Mouse (Mus musculus): ENCODE data around the gene Pik3r1.

Pik3r1 gene

DNA sequence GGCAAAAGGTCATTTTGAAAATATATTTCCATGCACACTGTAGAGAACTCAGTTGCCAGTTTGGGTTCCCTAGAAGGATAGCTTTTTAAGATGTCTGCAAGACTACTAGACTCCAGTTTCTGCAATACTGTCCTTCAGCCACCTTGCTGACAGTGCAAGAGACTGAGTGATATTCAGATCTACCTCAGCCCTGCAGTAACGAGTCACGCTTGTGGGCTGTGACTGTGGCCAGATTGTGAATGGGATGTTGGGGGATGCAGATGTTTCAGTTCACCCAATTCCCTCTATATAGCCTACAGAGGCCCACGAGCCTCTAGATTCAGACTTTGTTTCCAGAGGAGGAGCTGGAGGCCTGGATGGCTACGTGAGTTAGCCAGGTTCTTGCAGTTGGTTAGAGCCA lies 90.0 kb downstream of the Pik3r1 start:
- no peak for DNase-seq

GRCm38 (mm10) chr13:101673876-101674275 lies 94.1 kb downstream of the Pik3r1 start:
- no peak for DNase-seq

GRCm38 (mm10) chr13:101668859-101669258 lies 99.2 kb downstream of the Pik3r1 start:
- DNase-seq: no peak

DNA sequence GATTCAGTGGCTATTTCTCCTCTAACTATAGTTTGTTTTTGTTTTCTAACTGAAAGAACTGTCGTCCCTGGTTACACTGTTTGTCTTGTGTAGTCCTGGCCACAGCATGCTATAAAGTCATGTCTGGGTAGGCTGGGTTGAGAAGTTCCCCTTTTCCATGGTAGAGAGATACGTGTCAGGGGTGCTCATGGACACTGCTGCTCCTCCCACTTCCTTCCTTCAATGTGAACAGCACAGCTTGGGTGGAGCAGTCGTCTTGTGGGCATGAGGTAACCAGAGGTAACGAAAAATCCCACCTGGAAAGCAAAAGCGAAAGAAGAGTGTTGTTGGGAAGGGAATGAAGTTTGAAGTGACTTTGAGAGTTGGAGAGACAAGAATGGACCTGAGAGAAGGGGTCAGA lies 104.0 kb downstream of the Pik3r1 start:
- DNase-seq: no peak

- DNase-seq: no peak
Observed at GRCm38 (mm10) chr13:101662900-101663299, 105.1 kb downstream of the Pik3r1 start.

DNA sequence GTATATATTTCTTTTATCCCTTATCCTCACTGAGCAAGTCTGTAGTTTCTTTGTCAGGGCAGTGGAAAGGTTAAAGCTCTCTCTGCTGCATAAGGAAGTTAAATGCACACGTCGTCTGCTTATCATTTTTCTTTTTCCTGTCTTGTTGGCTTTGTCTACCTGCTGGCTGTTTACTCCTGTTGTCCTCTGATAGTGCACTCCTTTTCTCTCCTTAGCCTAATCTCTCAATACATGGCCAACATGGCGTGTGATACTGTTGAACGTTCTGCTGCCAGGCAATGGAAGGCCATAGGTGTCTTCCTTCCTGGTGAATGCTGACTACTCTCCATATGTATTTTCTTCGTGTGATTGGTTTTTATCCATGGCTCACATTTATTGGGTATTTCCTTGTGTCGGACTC lies 106.5 kb downstream of the Pik3r1 start:
- no peak for DNase-seq

- no peak for DNase-seq
Observed at GRCm38 (mm10) chr13:101660187-101660586, 107.8 kb downstream of the Pik3r1 start.

DNA sequence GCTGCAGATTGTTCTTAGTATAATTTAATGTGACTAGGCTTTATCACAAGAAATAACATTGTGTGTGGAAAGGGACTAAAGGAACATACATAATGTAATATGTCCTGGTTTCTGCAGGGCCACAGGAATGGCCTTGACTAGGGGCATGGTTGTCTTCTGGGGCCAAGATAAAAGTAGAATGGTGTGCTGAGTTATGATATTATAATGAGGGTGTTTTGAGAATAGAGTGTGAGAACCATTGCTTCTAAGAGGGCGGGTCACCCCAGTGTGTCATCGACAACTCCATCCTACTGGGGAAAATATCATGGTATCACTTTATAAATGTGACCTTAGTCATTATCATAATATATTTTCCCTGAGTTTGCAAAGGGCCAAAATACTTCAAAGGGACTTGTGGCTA lies 115.9 kb downstream of the Pik3r1 start:
- DNase-seq: no peak

GRCm38 (mm10) chr13:101641632-101642031 lies 126.4 kb downstream of the Pik3r1 start:
- no peak for DNase-seq

GRCm38 (mm10) chr13:101635837-101636236 lies 132.2 kb downstream of the Pik3r1 start:
- DNase-seq: no peak

- DNase-seq: no peak
Observed at GRCm38 (mm10) chr13:101634420-101634819, 133.6 kb downstream of the Pik3r1 start.

DNA sequence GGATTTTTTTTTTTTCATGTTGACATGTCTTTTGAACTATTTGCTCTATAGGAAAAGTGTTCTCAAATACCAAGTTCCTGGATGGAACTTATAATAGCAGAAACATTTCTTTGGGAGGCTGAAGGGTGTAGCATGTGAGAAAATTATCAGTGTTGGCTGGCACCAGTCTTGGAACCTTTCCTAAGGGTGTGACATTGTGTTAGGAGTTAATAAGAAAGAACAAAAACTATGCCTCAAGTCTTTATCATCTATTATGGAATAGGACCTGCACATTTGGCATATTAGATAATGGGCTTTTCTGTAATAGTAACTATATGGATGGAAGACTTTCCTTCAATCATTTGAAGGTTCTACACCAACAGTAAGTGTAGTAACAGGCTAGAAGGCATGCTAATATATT lies 134.4 kb downstream of the Pik3r1 start:
- no peak for DNase-seq

DNA sequence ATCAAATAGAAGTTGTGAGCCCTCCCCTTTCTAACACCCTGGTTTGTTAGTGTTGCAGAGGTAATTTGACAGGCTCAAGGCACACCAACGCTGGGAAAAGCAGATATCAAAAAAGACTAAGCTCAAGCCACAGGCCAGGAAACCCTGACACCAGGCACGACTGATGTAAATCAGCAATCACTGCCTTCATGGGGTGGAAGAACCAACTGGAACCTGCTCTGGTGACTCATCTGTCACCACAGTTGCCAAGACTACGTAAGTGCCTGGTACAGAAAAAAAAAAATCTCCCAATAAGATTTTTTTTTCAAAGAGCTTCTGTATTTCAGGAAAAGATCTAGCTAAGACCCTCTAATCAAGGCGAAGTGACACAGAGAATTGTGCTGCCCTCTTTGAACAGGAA lies 135.2 kb downstream of the Pik3r1 start:
- no peak for DNase-seq

DNA sequence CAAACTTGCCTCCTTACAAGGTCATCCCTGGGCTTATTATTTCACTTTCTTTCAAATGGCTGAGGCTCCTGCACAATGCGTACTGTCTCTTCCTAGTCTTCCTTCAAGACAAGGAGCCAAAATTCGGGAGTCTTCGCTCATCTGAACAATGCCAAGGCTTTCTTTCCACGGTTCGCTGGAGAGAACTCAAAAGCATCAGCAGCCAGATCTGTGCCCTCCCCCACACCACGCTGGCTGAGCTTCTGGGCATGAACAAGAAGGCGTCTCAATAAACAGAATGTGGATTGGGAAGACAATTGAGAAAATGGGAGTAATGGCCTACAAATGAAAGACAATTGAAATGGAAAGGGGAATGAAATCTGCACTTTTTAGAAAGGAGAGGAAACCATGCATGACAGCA lies 136.5 kb downstream of the Pik3r1 start:
- DNase-seq: no peak
